Mouse (Mus musculus) layer of hippocampus, adult 9-10 months (tissue): ENCODE measurements around the gene Tmem54.

Experiments
- DNase-seq: peaks from one replicate; pipeline ENCODE4 v3.0.0; 2022; ENCODE audit warnings: low spot score

Gene Tmem54

GRCm38 (mm10) chr4:129129387-129129786 is 24.0 kb downstream of the Tmem54 start:
- DNase-seq: no peak

GRCm38 (mm10) chr4:129130149-129130548 is 24.8 kb downstream of the Tmem54 start:
- DNase-seq: no peak

GRCm38 (mm10) chr4:129130755-129131303 is 25.5 kb downstream of the Tmem54 start:
- no peak for DNase-seq

- DNase-seq: no peak
Observed at GRCm38 (mm10) chr4:129134799-129135585, 29.6 kb downstream of the Tmem54 start.

- DNase-seq: no peak
Observed at GRCm38 (mm10) chr4:129135637-129136036, 30.3 kb downstream of the Tmem54 start.

GRCm38 (mm10) chr4:129136189-129136578 is 30.8 kb downstream of the Tmem54 start:
- no peak for DNase-seq

- no peak for DNase-seq
Observed at GRCm38 (mm10) chr4:129136579-129137391, 31.4 kb downstream of the Tmem54 start, which contains the start of gene Fndc5. TSS of gene Fndc5 (plus strand) at chr4:129136999.

GRCm38 (mm10) chr4:129137392-129138321 is 32.3 kb downstream of the Tmem54 start:
- DNase-seq: no peak

- no peak for DNase-seq
Observed at GRCm38 (mm10) chr4:129139642-129140041, 34.3 kb downstream of the Tmem54 start.

- no peak for DNase-seq
Observed at GRCm38 (mm10) chr4:129140808-129141207, 35.5 kb downstream of the Tmem54 start.

GRCm38 (mm10) chr4:129141560-129142438 is 36.5 kb downstream of the Tmem54 start:
- DNase-seq: no peak

- no peak for DNase-seq
Observed at GRCm38 (mm10) chr4:129142439-129143045, 37.2 kb downstream of the Tmem54 start.

- no peak for DNase-seq
Observed at GRCm38 (mm10) chr4:129143509-129143908, 38.2 kb downstream of the Tmem54 start.

GRCm38 (mm10) chr4:129144401-129145367 is 39.3 kb downstream of the Tmem54 start:
- DNase-seq: no peak

GRCm38 (mm10) chr4:129145411-129145810 is 40.1 kb downstream of the Tmem54 start:
- no peak for DNase-seq

- no peak for DNase-seq
Observed at GRCm38 (mm10) chr4:129145943-129146342, 40.6 kb downstream of the Tmem54 start.

- DNase-seq: no peak
Observed at GRCm38 (mm10) chr4:129146392-129146791, 41.0 kb downstream of the Tmem54 start.

- no peak for DNase-seq
Observed at GRCm38 (mm10) chr4:129147552-129148103, 42.3 kb downstream of the Tmem54 start.

GRCm38 (mm10) chr4:129149321-129149720 is 44.0 kb downstream of the Tmem54 start:
- DNase-seq: no peak
